Mouse (Mus musculus) lung, adult 2 months (tissue): ENCODE data around the gene Rras2.

Source experiments
- CTCF ChIP-seq: fragments of 200-500 bp; IDR thresholded peaks from 2 replicates; pipeline ENCODE4 v1.5.1; 2011; ENCODE audit warnings: mild to moderate bottlenecking, low read length, control low read depth; ENCODE audit not compliant: insufficient read depth
- POLR2A ChIP-seq: fragments of 200-500 bp; IDR thresholded peaks from 2 replicates; pipeline ENCODE4 v1.6.1; 2011; ENCODE audit warnings: low read depth, mild to moderate bottlenecking, control low read depth, low read length, borderline replicate concordance; ENCODE audit errors: extremely low read depth

GRCm38 (mm10) chr7:114149135-114149534 lies 31.6 kb upstream of the Rras2 start:
- TF ChIP-seq CTCF (no peak), POLR2A (no peak)
